Mouse (Mus musculus): ENCODE results near the gene Tex22. TPM values are rescaled to one million over a fixed set of nuclear protein-coding genes. Genes with fewer than 3 reads are reported as not detected.

Gene Tex22
- polyA plus RNA-seq, 1 experiment from 2014 or later = not detected

DNA sequence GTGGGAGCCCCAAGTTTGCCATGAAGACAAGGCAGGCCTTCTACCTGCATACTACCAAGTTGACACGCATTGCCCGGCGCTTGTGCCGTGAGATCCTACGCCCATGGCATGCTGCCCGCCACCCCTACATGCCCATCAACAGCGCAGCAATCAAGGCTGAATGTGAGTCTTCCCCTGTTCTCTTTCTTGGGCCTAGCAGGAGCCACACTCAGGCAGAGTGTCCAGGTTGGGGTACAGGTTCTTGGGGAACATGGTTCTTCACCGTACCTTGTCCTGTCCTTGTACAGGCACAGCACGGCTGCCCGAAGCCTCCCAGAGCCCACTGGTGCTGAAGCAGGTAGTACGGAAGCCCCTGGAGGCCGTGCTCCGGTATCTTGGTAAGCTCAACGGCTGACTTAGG lies 57.3 kb downstream of the Tex22 start:
- Histone ChIP-seq H3K4me3 (ENCODE audit: low read depth, low read length) (no peak overlapping the region), H3K9ac (replicated peaks; ENCODE audit: low read length) (no peak overlapping the region), H3K9me3 (replicated peaks; ENCODE audit: control insufficient read depth, low read length) (no peaks in the 10 kb centered on the region), H3K4me1 (ENCODE audit: control insufficient read depth, insufficient read depth, low read length) (no peaks in the 10 kb centered on the region), H3K36me3 (replicated peaks; ENCODE audit: control insufficient read depth, insufficient read depth, low read depth, low read length) (peaks cover 36% of the 10 kb centered on the region), H3K27ac (replicated peaks; ENCODE audit: low read depth, low read length) (no peak overlapping the region), H3K27me3 (ENCODE audit: control insufficient read depth, insufficient read depth, low read length) (no peaks in the 10 kb centered on the region; the same call in 1 of the 2 replicates), H3K4me2 (ENCODE audit: low read depth, low read length) (no peak overlapping the region)
- DNase-seq (ENCODE audit: low spot score) (no peak), ATAC-seq (replicated peaks; ENCODE audit: insufficient number of reproducible peaks, low FRiP score, low TSS enrichment, low read depth) (no peak)
- 98% methylated on average over 14 of the region's 14 CpGs for WGBS

DNA sequence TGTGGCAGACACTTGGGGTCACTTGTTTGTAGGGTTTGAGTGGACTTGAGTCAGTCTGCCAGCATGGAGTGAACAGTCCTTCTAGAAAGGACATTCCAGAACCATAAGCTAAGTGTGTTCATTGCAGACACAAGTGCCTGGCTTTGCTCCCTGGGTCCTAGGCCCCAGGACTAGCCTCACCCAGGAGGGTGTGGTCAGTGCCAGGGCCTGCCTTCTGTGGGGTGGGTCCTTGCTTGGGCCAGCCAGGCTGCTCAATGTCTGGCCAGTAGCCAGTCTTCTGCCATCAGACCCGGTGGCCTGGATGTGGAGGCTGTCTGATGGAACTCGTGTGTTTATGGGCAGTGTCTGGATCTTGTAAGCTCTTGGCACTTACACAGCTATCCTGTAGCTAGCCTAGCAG lies 58.3 kb downstream of the Tex22 start:
- DNase-seq (ENCODE audit: low spot score) = no peak
- Histone ChIP-seq H3K27me3 (ENCODE audit: control insufficient read depth, insufficient read depth, low read length) (no peaks in the 10 kb centered on the region; the same call in 1 of the 2 replicates), H3K9me3 (replicated peaks; ENCODE audit: control insufficient read depth, low read length) (no peaks in the 10 kb centered on the region), H3K4me3 (ENCODE audit: low read depth, low read length) (no peak overlapping the region), H3K4me2 (ENCODE audit: low read depth, low read length) (no peak overlapping the region), H3K9ac (replicated peaks; ENCODE audit: low read length) (no peak overlapping the region), H3K27ac (replicated peaks; ENCODE audit: low read depth, low read length) (no peak overlapping the region), H3K36me3 (replicated peaks; ENCODE audit: control insufficient read depth, insufficient read depth, low read depth, low read length) (peaks cover 33% of the 10 kb centered on the region), H3K4me1 (ENCODE audit: control insufficient read depth, insufficient read depth, low read length) (no peaks in the 10 kb centered on the region)
- ATAC-seq (replicated peaks; ENCODE audit: insufficient number of reproducible peaks, low FRiP score, low TSS enrichment, low read depth) = no peak
- WGBS = 87% methylated on average over 2 of the region's 2 CpGs

DNA sequence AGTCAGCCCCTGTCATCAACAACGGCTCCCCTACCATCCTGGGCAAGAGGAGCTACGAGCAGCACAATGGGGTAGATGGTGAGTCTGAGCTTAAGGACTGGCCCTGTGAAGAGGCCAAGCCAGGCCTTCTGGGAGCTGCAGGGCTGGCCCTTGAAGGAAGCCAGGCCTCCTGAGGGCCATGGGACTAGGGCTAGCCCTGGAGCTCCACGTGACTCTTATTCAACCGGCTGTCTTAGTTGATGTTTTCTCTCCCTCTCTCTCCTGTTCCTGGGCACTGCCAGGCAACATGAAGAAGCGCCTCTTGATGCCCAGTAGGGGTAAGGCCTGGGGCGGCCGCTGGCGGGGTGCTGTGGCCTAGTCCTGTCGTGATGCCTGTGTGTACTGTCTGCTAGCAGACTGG lies 59.0 kb downstream of the Tex22 start:
- no peak for ATAC-seq (replicated peaks; ENCODE audit: insufficient number of reproducible peaks, low FRiP score, low TSS enrichment, low read depth)
- Histone ChIP-seq H3K36me3 (replicated peaks; ENCODE audit: control insufficient read depth, insufficient read depth, low read depth, low read length) (peaks cover 32% of the 10 kb centered on the region), H3K4me3 (ENCODE audit: low read depth, low read length) (no peak overlapping the region), H3K27me3 (ENCODE audit: control insufficient read depth, insufficient read depth, low read length) (no peaks in the 10 kb centered on the region; the same call in 1 of the 2 replicates), H3K9ac (replicated peaks; ENCODE audit: low read length) (no peak overlapping the region), H3K27ac (replicated peaks; ENCODE audit: low read depth, low read length) (no peak overlapping the region), H3K4me1 (ENCODE audit: control insufficient read depth, insufficient read depth, low read length) (no peaks in the 10 kb centered on the region), H3K4me2 (ENCODE audit: low read depth, low read length) (no peak overlapping the region), H3K9me3 (replicated peaks; ENCODE audit: control insufficient read depth, low read length) (no peaks in the 10 kb centered on the region)
- WGBS = 92% methylated on average over 9 of the region's 9 CpGs
- DNase-seq (ENCODE audit: low spot score) = no peak

DNA sequence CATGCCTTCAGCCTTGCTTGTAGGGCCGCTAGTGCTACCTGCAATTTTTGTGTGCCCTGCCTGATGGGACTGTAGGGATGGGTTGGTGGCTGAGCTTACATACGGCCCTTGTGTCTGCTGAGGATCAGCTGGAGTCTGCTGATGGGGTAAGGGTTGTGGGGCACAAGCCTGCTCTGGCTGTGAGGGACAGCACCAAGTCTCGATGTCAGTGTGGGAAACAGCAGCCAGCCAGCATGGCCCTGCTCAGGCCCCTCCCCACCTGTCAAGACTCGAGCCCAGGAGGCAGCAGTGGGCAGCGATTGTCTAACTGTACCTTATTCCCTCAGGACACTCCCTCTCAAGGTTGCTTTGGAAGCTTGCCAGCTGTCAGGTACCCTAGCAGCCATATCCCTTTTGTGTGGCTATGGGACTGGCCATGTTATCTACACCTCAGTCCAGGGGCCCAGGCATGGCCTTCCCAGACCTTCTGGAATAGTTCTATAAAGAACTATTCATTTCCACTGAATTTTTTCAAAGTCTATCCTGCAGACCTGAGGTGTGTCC lies 59.6 kb downstream of the Tex22 start:
- H3K9me3 ChIP-seq (replicated peaks; ENCODE audit: control insufficient read depth, low read length) = no peaks in the 10 kb centered on the region
- H3K9ac ChIP-seq (replicated peaks; ENCODE audit: low read length) = no peak overlapping the region
- DNase-seq (ENCODE audit: low spot score) (no peak), ATAC-seq (replicated peaks; ENCODE audit: insufficient number of reproducible peaks, low FRiP score, low TSS enrichment, low read depth) (no peak)
- 92% methylated on average over 5 of the region's 5 CpGs for WGBS
- no peak overlapping the region for H3K4me2 ChIP-seq (ENCODE audit: low read depth, low read length)
- H3K4me1 ChIP-seq (ENCODE audit: control insufficient read depth, insufficient read depth, low read length) = no peaks in the 10 kb centered on the region
- no peak overlapping the region for H3K27ac ChIP-seq (replicated peaks; ENCODE audit: low read depth, low read length)
- no peak overlapping the region for H3K4me3 ChIP-seq (ENCODE audit: low read depth, low read length)
- no peaks in the 10 kb centered on the region; the same call in 1 of the 2 replicates for H3K27me3 ChIP-seq (ENCODE audit: control insufficient read depth, insufficient read depth, low read length)
- peaks cover 32% of the 10 kb centered on the region for H3K36me3 ChIP-seq (replicated peaks; ENCODE audit: control insufficient read depth, insufficient read depth, low read depth, low read length)

DNA sequence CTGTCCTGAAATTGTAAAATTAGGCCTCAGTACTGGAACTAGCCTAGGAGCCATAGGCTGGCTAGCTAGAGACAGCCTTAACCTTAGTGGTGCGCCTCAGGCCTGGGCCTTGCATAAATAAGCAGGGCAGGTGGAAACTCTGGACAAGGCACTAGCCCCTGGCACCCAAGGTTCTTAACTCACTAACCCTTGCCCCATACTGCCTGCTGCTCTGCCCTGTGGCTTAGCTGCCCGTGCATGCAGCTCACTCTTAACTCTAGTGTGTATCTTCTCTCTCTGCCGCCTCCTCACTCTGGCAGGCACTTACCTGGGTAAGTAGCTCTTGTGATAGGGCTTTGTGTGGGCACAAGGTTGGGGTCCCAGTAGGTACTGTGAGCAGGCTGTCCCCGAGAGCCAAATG lies 60.2 kb downstream of the Tex22 start:
- Histone ChIP-seq H3K27me3 (ENCODE audit: control insufficient read depth, insufficient read depth, low read length) (no peaks in the 10 kb centered on the region; the same call in 1 of the 2 replicates), H3K27ac (replicated peaks; ENCODE audit: low read depth, low read length) (no peak overlapping the region), H3K36me3 (replicated peaks; ENCODE audit: control insufficient read depth, insufficient read depth, low read depth, low read length) (peaks cover 32% of the 10 kb centered on the region), H3K9ac (replicated peaks; ENCODE audit: low read length) (no peak overlapping the region), H3K9me3 (replicated peaks; ENCODE audit: control insufficient read depth, low read length) (no peaks in the 10 kb centered on the region), H3K4me2 (ENCODE audit: low read depth, low read length) (no peak overlapping the region), H3K4me1 (ENCODE audit: control insufficient read depth, insufficient read depth, low read length) (no peaks in the 10 kb centered on the region), H3K4me3 (ENCODE audit: low read depth, low read length) (no peak overlapping the region)
- ATAC-seq (replicated peaks; ENCODE audit: insufficient number of reproducible peaks, low FRiP score, low TSS enrichment, low read depth) (no peak), DNase-seq (ENCODE audit: low spot score) (no peak)
- 95% methylated on average over 4 of the region's 4 CpGs for WGBS

DNA sequence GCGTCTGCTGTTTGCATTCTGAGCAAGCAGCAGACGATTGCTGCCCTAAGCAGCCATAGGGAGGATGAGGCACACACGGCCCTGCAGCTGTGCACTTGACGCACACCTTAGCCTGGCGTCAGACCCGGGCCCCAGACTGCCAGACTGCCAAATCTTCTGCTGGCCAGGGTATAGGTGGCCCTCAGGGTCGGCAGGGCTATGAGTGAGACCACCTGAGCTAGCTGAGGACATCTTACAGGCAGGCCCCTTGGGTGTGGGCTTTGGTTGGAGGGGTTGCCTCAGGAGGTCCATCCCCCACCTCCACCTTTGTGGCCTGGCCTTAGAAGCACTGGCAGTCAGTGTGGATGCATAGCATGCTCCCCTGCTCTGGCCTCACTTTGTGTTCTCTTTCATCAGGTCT lies 61.1 kb downstream of the Tex22 start:
- Histone ChIP-seq H3K4me2 (ENCODE audit: low read depth, low read length) (no peak overlapping the region), H3K4me1 (ENCODE audit: control insufficient read depth, insufficient read depth, low read length) (0 out of 2 replicates have a peak, but pooled peaks cover 3% of the 10 kb centered on the region), H3K36me3 (replicated peaks; ENCODE audit: control insufficient read depth, insufficient read depth, low read depth, low read length) (peaks cover 32% of the 10 kb centered on the region), H3K4me3 (ENCODE audit: low read depth, low read length) (no peak overlapping the region), H3K27me3 (ENCODE audit: control insufficient read depth, insufficient read depth, low read length) (no peaks in the 10 kb centered on the region; the same call in 1 of the 2 replicates), H3K9me3 (replicated peaks; ENCODE audit: control insufficient read depth, low read length) (no peaks in the 10 kb centered on the region), H3K27ac (replicated peaks; ENCODE audit: low read depth, low read length) (no peak overlapping the region), H3K9ac (replicated peaks; ENCODE audit: low read length) (no peak overlapping the region)
- ATAC-seq (replicated peaks; ENCODE audit: insufficient number of reproducible peaks, low FRiP score, low TSS enrichment, low read depth) (no peak), DNase-seq (ENCODE audit: low spot score) (no peak)
- 90% methylated on average over 7 of the region's 7 CpGs for whole genome bisulfite sequencing

DNA sequence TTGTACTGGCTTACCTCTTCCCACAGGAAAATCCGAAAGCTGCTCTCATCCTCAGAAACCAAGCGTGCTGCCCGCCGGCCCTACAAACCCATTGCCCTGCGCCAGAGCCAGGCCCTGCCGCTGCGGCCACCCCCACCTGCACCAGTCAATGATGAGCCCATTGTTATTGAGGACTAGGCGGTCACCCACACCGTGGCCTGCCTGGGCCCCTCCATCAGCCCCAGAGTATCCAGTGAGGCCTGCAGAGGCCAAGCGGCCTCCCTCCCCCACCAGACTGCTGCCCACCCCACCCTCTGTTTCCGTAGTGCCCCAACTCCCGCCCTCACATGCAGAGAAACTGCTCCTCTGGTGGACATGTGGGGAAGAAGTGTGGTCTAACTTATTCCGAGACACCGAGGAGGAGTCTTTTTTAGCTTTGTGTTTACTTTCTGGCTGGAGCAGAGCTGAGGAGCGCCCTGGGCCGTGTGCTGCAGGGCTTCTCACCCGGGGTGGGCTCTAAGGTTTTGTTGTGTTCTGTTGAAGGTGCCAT lies 62.3 kb downstream of the Tex22 start:
- no peak overlapping the region for H3K27ac ChIP-seq (replicated peaks; ENCODE audit: low read depth, low read length)
- peaks cover 31% of the 10 kb centered on the region for H3K36me3 ChIP-seq (replicated peaks; ENCODE audit: control insufficient read depth, insufficient read depth, low read depth, low read length)
- 91% methylated on average over 17 of the region's 17 CpGs for WGBS

DNA sequence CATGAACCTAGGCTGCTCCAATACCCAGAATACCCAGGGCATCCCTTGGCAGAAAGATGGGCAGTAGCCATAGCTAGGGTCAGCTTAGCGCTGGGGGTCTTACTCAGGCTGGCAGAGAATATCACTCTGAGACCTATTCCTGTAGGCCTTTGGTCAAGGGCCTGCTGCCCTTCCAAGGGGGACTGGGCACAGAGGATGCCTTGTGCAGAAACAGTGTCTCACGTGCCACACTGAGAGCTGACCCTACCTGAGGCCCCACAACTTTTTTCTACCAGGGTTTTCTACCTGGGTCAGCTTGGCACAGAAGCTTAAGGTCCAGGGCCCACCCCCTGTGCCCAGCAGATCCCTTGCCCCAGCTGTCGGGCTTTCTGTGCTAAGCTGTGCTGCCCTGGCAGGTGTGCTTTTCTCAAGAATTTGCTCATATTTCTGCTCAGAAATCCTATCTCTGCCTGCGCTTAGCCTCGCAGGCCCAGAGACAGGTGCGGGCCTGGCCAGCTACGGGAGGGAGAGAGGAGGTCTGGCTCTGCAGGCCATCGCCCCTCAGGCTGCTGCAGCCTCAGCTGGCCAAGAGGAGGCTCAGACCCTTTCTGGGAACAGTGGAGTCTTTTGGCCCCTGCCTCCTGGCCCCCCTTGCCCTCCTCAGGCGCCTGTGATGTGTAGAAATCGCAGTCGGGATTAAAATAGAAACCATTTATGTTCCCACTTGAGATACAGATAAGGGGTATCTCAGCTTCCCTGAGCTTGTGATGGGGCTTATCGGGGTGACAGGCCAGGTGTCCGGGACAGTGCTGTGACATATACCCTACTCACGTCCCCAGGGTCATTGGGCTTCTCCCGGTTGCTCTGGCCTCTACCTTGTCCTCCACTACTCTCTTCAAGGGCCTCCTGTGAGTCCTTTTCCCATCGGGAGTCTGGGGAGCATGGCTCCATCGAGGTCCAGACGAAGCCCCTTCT lies 63.2 kb downstream of the Tex22 start:
- Histone ChIP-seq H3K9ac (replicated peaks; ENCODE audit: low read length) (no peak overlapping the region), H3K4me1 (ENCODE audit: control insufficient read depth, insufficient read depth, low read length) (peaks cover 7% of the 10 kb centered on the region; the same call in 1 of the 2 replicates), H3K4me3 (ENCODE audit: low read depth, low read length) (no peak overlapping the region), H3K4me2 (ENCODE audit: low read depth, low read length) (no peak overlapping the region), H3K9me3 (replicated peaks; ENCODE audit: control insufficient read depth, low read length) (no peaks in the 10 kb centered on the region), H3K36me3 (replicated peaks; ENCODE audit: control insufficient read depth, insufficient read depth, low read depth, low read length) (peaks cover 22% of the 10 kb centered on the region), H3K27ac (replicated peaks; ENCODE audit: low read depth, low read length) (no peak overlapping the region), H3K27me3 (ENCODE audit: control insufficient read depth, insufficient read depth, low read length) (peaks cover 12% of the 10 kb centered on the region)
- no peak for ATAC-seq (replicated peaks; ENCODE audit: insufficient number of reproducible peaks, low FRiP score, low TSS enrichment, low read depth)
- DNase-seq (ENCODE audit: low spot score) = no peak
- 88% methylated on average over 18 of the region's 18 CpGs for WGBS

More for the DNA sequence above, 62.3 kb downstream of the Tex22 start:
- no peaks in the 10 kb centered on the region for H3K9me3 ChIP-seq (replicated peaks; ENCODE audit: control insufficient read depth, low read length)
- no peak overlapping the region for H3K4me3 ChIP-seq (ENCODE audit: low read depth, low read length)
- no peak for DNase-seq (ENCODE audit: low spot score)
- 0 out of 2 replicates have a peak, but pooled peaks cover 3% of the 10 kb centered on the region for H3K4me1 ChIP-seq (ENCODE audit: control insufficient read depth, insufficient read depth, low read length)
- ATAC-seq (replicated peaks; ENCODE audit: insufficient number of reproducible peaks, low FRiP score, low TSS enrichment, low read depth) = no peak
- peaks cover 7% of the 10 kb centered on the region for H3K27me3 ChIP-seq (ENCODE audit: control insufficient read depth, insufficient read depth, low read length)
- H3K4me2 ChIP-seq (ENCODE audit: low read depth, low read length) = no peak overlapping the region
- H3K9ac ChIP-seq (replicated peaks; ENCODE audit: low read length) = no peak overlapping the region

All from embryonic facial prominence, embryonic 11.5 days (tissue).